Mouse (Mus musculus) forebrain, embryonic 13.5 days (tissue): ENCODE data around the gene Phldb1. TPM values are rescaled to one million over a fixed set of nuclear protein-coding genes. Genes with fewer than 3 reads are reported as not detected.

Source experiments
- ATAC-seq: fragments of 200-750 bp; cut with Nextera tagmentation; 2 replicates; pipeline ENCODE4 v1.8.0; 2017
- H3K27ac ChIP-seq: fragments of 300-500 bp; sonication (generic); 2 replicates; pipeline ENCODE4 v1.5.1; 2015; ENCODE audit warnings: inconsistent platforms, mild to moderate bottlenecking, moderate library complexity
- H3K27me3 ChIP-seq: fragments of 300-500 bp; sonication (generic); 2 replicates; pipeline ENCODE4 v1.6.1; 2015; ENCODE audit warnings: mild to moderate bottlenecking, inconsistent platforms
- H3K36me3 ChIP-seq: fragments of 300-500 bp; sonication (generic); 2 replicates; pipeline ENCODE4 v1.6.1; 2015; ENCODE audit warnings: mild to moderate bottlenecking, inconsistent platforms; ENCODE audit not compliant: poor library complexity, severe bottlenecking
- H3K4me1 ChIP-seq: fragments of 300-500 bp; sonication (generic); 2 replicates; pipeline ENCODE4 v1.6.1; 2015; ENCODE audit warnings: inconsistent platforms
- H3K4me2 ChIP-seq: fragments of 300-500 bp; sonication (generic); 2 replicates; pipeline ENCODE4 v1.6.1; 2015; ENCODE audit warnings: inconsistent platforms, mild to moderate bottlenecking, moderate library complexity
- H3K4me3 ChIP-seq: fragments of 300-500 bp; sonication (generic); 2 replicates; pipeline ENCODE4 v1.5.1; 2015; ENCODE audit warnings: mild to moderate bottlenecking, inconsistent platforms
- H3K9ac ChIP-seq: fragments of 300-500 bp; sonication (generic); 2 replicates; pipeline ENCODE4 v1.6.1; 2015; ENCODE audit warnings: mild to moderate bottlenecking, inconsistent platforms
- H3K9me3 ChIP-seq: fragments of 300-500 bp; sonication (generic); replicated peaks from 2 replicates; pipeline ENCODE4 v1.6.1; 2016; ENCODE audit warnings: inconsistent platforms
- WGBS: fragments of 180-500 bp; shearing (Covaris S2); methylation state at CpG from one replicate; pipeline ENCODE4 v1.1.7; 2015; 5-methylcytosine and 5-hydroxymethylcytosine counted together
- polyA plus RNA-seq: library from polyadenylated mRNA; unstranded; fragments of >200 nt; fragmentation: Nextera tagmentation; extraction: Ambion mirVana; gene quantifications from 2 replicates; pipeline ENCODE4 v1.2.1, GENCODE M21; 2015

The Phldb1 gene
- polyA plus RNA-seq, 1 experiment from 2014 or later: 36.4 TPM

DNA sequence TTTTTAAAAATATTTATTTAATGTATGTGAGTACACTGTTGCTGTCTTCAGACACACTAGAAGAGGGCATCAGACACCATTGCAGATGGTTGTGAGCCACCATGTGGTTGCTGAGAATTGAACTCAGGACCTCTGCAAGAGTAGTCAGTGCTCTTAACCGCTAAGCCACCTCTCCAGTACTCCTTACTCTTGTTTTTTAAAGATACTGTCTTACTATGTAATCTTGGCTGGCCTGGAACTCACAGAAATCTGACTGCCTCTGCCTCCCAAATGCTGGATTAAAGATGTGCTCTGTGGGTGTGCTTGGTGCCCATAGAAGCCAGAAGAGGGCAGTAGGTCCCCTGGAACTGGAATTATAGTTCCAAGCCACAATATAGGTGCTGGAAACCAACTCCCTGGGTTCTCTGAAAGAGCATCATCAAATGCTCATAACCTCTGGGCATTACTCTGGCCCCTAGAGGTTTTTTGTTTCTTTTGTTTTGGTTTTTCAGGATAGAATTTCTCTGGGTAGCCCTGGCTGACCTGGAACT lies 5.7 kb upstream of the Phldb1 start:
- WGBS: 78% methylated on average over 1 of the region's 1 CpGs
- no peak overlapping the region for H3K4me2 ChIP-seq
- peaks cover 44% of the 10 kb centered on the region for H3K36me3 ChIP-seq
- no peaks in the 10 kb centered on the region for H3K27me3 ChIP-seq
- no peak overlapping the region for H3K9ac ChIP-seq
- no peak overlapping the region for H3K4me3 ChIP-seq
- H3K27ac ChIP-seq: no peak overlapping the region
- 0 out of 2 replicates have a peak, but pooled peaks cover 3% of the 10 kb centered on the region for H3K9me3 ChIP-seq
- no peaks in the 10 kb centered on the region for H3K4me1 ChIP-seq
- no peak for ATAC-seq

GRCm38 (mm10) chr9:44737240-44737949 lies 2.4 kb upstream of the Phldb1 start:
- no peak overlapping the region for H3K9ac ChIP-seq
- ATAC-seq: no peak
- WGBS: 78% methylated on average over 8 of the region's 8 CpGs

GRCm38 (mm10) chr9:44736301-44736700 lies 1.3 kb upstream of the Phldb1 start:
- no peak for ATAC-seq

More at GRCm38 (mm10) chr9:44737240-44737949, 2.4 kb upstream of the Phldb1 start:
- 0 out of 2 replicates have a peak, but pooled peaks cover 3% of the 10 kb centered on the region for H3K9me3 ChIP-seq
- H3K4me1 ChIP-seq: peaks cover 21% of the 10 kb centered on the region
- H3K27ac ChIP-seq: no peak overlapping the region
- peaks cover 21% of the 10 kb centered on the region; the same call in 1 of the 2 replicates for H3K27me3 ChIP-seq
- no peak overlapping the region for H3K4me2 ChIP-seq
- H3K36me3 ChIP-seq: peaks cover 10% of the 10 kb centered on the region
- no peak overlapping the region for H3K4me3 ChIP-seq

DNA sequence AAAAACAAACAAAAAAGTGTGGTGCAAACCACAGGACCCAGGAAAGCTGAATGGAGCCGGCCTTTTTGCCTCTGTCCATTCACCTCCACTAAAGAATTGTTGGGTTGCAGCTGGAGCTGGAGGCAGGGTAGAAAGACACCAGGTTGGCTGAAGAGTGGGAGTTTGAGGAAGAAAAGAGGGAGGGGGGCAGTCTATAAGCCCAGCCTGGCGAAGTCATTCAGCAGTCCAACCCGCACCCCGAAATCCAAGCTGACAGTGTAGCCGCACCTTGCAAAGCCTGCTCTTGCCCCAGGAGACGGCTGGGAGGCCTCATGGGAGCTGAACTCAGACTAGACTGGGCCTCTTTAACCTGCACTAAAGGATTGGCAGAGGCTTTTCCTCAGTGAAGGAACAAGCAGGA lies 888 bp upstream of the Phldb1 start:
- Histone ChIP-seq H3K4me3 (no peak overlapping the region), H3K27ac (no peak overlapping the region), H3K36me3 (no peaks in the 10 kb centered on the region), H3K4me1 (peaks cover 21% of the 10 kb centered on the region), H3K9ac (no peak overlapping the region), H3K9me3 (0 out of 2 replicates have a peak, but pooled peaks cover 3% of the 10 kb centered on the region), H3K4me2 (no peak overlapping the region), H3K27me3 (peaks cover 24% of the 10 kb centered on the region; the same call in 1 of the 2 replicates)
- no peak for ATAC-seq
- WGBS: 75% methylated on average over 6 of the region's 6 CpGs

More at GRCm38 (mm10) chr9:44736301-44736700, 1.3 kb upstream of the Phldb1 start:
- H3K4me3 ChIP-seq: no peak overlapping the region
- H3K27ac ChIP-seq: no peak overlapping the region
- peaks cover 21% of the 10 kb centered on the region for H3K4me1 ChIP-seq
- H3K4me2 ChIP-seq: no peak overlapping the region
- H3K36me3 ChIP-seq: peaks cover 3% of the 10 kb centered on the region; the same call in 1 of the 2 replicates
- WGBS: 78% methylated on average over 2 of the region's 2 CpGs
- peaks cover 24% of the 10 kb centered on the region; the same call in 1 of the 2 replicates for H3K27me3 ChIP-seq
- H3K9ac ChIP-seq: no peak overlapping the region
- H3K9me3 ChIP-seq: 0 out of 2 replicates have a peak, but pooled peaks cover 3% of the 10 kb centered on the region

- peak overlapping the region; percentile 68 for H3K9ac ChIP-seq
- H3K9me3 ChIP-seq: no peaks in the 10 kb centered on the region
- H3K4me1 ChIP-seq: peaks cover 21% of the 10 kb centered on the region
- peak; percentile 52 for ATAC-seq
- H3K36me3 ChIP-seq: no peaks in the 10 kb centered on the region
- 0 out of 2 replicates have a peak overlapping the region, but pooled peaks have one; percentile 11 for H3K27ac ChIP-seq
- H3K4me2 ChIP-seq: peak overlapping the region; percentile 100
- 1% methylated on average over 79 of the region's 79 CpGs for WGBS
- peaks cover 24% of the 10 kb centered on the region; the same call in 1 of the 2 replicates for H3K27me3 ChIP-seq
- peak overlapping the region; percentile 64 for H3K4me3 ChIP-seq
Measured at GRCm38 (mm10) chr9:44733671-44734523, 1.1 kb downstream of the Phldb1 start.

- 0 out of 2 replicates have a peak overlapping the region, but pooled peaks have one; percentile 11 for H3K27ac ChIP-seq
- WGBS: 56% methylated on average over 12 of the region's 12 CpGs
- no peaks in the 10 kb centered on the region for H3K36me3 ChIP-seq
- peaks cover 24% of the 10 kb centered on the region; the same call in 1 of the 2 replicates for H3K27me3 ChIP-seq
- H3K4me3 ChIP-seq: peak overlapping the region; percentile 64; the same call in 1 of the 2 replicates
- H3K4me1 ChIP-seq: peaks cover 21% of the 10 kb centered on the region
- peak overlapping the region; percentile 100 for H3K4me2 ChIP-seq
- H3K9ac ChIP-seq: peak overlapping the region; percentile 68
- ATAC-seq: no peak
- no peaks in the 10 kb centered on the region for H3K9me3 ChIP-seq
Measured at GRCm38 (mm10) chr9:44732921-44733530, 2.0 kb downstream of the Phldb1 start.

GRCm38 (mm10) chr9:44732130-44732549 lies 2.9 kb downstream of the Phldb1 start:
- 68% methylated on average over 5 of the region's 5 CpGs for WGBS
- H3K36me3 ChIP-seq: no peaks in the 10 kb centered on the region
- no peak overlapping the region for H3K4me2 ChIP-seq

GRCm38 (mm10) chr9:44727441-44727840 lies 7.6 kb downstream of the Phldb1 start:
- H3K9me3 ChIP-seq: no peaks in the 10 kb centered on the region
- no peak overlapping the region for H3K27ac ChIP-seq
- peaks cover 47% of the 10 kb centered on the region for H3K4me1 ChIP-seq
- peaks cover 3% of the 10 kb centered on the region; the same call in 1 of the 2 replicates for H3K27me3 ChIP-seq
- no peak overlapping the region for H3K4me3 ChIP-seq
- 60% methylated on average over 5 of the region's 5 CpGs for WGBS
- no peaks in the 10 kb centered on the region for H3K36me3 ChIP-seq
- ATAC-seq: no peak
- no peak overlapping the region for H3K4me2 ChIP-seq
- no peak overlapping the region for H3K9ac ChIP-seq

More at GRCm38 (mm10) chr9:44732130-44732549, 2.9 kb downstream of the Phldb1 start:
- ATAC-seq: no peak
- no peaks in the 10 kb centered on the region for H3K9me3 ChIP-seq
- H3K9ac ChIP-seq: no peak overlapping the region
- H3K27ac ChIP-seq: no peak overlapping the region
- H3K4me3 ChIP-seq: no peak overlapping the region
- H3K4me1 ChIP-seq: peaks cover 24% of the 10 kb centered on the region
- H3K27me3 ChIP-seq: peaks cover 24% of the 10 kb centered on the region; the same call in 1 of the 2 replicates

DNA sequence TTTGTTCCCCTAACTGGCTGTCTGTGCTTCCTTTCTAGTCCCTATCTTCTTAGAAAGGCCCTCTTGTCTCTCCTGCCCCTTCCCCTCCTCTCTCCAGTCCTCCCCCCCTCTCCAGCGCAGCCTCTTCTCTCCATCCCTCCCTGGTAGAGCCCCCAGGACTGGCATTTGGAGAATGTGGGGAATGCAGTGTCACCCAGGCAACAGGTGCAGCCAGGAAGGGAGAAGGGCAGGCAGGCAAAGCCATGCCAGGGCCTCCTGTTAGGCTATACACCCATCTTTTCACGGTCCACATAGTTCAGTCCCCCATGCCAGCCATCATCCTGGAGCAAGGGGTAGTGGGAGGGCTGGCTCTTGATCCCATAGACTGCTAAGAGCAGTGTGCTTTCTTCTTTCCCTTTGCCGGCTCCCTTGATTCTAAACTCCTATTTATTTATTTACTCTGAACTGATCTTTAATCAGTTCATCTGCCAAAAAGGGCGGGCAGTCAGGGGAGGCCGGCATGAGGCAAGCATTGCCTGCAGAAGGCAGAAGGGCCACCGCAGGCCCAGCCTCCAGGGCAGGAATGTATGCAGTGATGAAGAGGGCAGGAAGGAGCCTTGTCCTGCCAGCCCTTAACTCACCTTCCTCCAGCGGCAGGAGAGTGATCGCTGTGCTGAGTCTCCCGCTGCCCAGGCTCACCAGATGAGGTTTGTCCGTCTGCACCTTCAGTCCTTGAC lies 8.4 kb downstream of the Phldb1 start:
- Histone ChIP-seq H3K9me3 (no peaks in the 10 kb centered on the region), H3K4me2 (no peak overlapping the region), H3K4me3 (no peak overlapping the region), H3K36me3 (no peaks in the 10 kb centered on the region), H3K27ac (peak overlapping the region; percentile 31), H3K27me3 (no peaks in the 10 kb centered on the region), H3K9ac (peak overlapping the region; percentile 41), H3K4me1 (peaks cover 49% of the 10 kb centered on the region)
- ATAC-seq: no peak
- 37% methylated on average over 10 of the region's 10 CpGs for WGBS

- Histone ChIP-seq H3K4me3 (no peak overlapping the region), H3K9ac (no peak overlapping the region), H3K4me2 (no peak overlapping the region), H3K36me3 (no peaks in the 10 kb centered on the region), H3K9me3 (no peaks in the 10 kb centered on the region), H3K27me3 (no peaks in the 10 kb centered on the region), H3K4me1 (peaks cover 64% of the 10 kb centered on the region), H3K27ac (peak overlapping the region; percentile 68)
- 58% methylated on average over 2 of the region's 2 CpGs for WGBS
- ATAC-seq: no peak
Measured at GRCm38 (mm10) chr9:44724665-44725064, 10.3 kb downstream of the Phldb1 start.

GRCm38 (mm10) chr9:44724223-44724622 lies 10.8 kb downstream of the Phldb1 start:
- ATAC-seq: no peak
- H3K9me3 ChIP-seq: no peaks in the 10 kb centered on the region
- no peaks in the 10 kb centered on the region for H3K27me3 ChIP-seq
- no peak overlapping the region for H3K4me2 ChIP-seq
- H3K27ac ChIP-seq: peak overlapping the region; percentile 68
- no peak overlapping the region for H3K9ac ChIP-seq
- 55% methylated on average over 6 of the region's 6 CpGs for WGBS
- H3K4me3 ChIP-seq: no peak overlapping the region
- H3K36me3 ChIP-seq: no peaks in the 10 kb centered on the region
- H3K4me1 ChIP-seq: peaks cover 68% of the 10 kb centered on the region
